Mouse (Mus musculus): ENCODE measurements around the gene Ebf3. TPM values are rescaled to one million over a fixed set of nuclear protein-coding genes. Genes with fewer than 3 reads are reported as not detected.
A peak's percentile ranks its signal among the peaks of the same experiment; 100 is the strongest.

Ebf3 gene
- polyA plus RNA-seq, 1 experiment: not detected

- H3K4me1 ChIP-seq (ENCODE audit: control insufficient read depth, insufficient read depth, low read length): no peaks in the 10 kb centered on the region
- H3K9me3 ChIP-seq (replicated peaks; ENCODE audit: control insufficient read depth, insufficient read depth, low read length, poor library complexity, severe bottlenecking): no peaks in the 10 kb centered on the region
- H3K27me3 ChIP-seq (ENCODE audit: control insufficient read depth, insufficient read depth, low read length, poor library complexity, severe bottlenecking): peaks cover 59% of the 10 kb centered on the region
- no peaks in the 10 kb centered on the region for H3K36me3 ChIP-seq (ENCODE audit: control insufficient read depth, insufficient read depth, low read length, poor library complexity, severe bottlenecking)
- H3K27ac ChIP-seq (ENCODE audit: insufficient read depth, low read length): no peak overlapping the region
- H3K9ac ChIP-seq (ENCODE audit: low read depth, poor library complexity, severe bottlenecking): no peak overlapping the region
- TF ChIP-seq POLR2A (IDR thresholded peaks at IDR 0.05; ENCODE audit: insufficient read depth, low read length): no peak
- no peak for TF ChIP-seq EP300 (IDR thresholded peaks at IDR 0.05; ENCODE audit: insufficient read depth, low read depth, low read length)
- no peak for TF ChIP-seq CTCF (IDR thresholded peaks at IDR 0.05; ENCODE audit: low read depth, low read length)
- no peak overlapping the region for H3K4me3 ChIP-seq (ENCODE audit: low read depth, low read length)
Measured at GRCm38 (mm10) chr7:137317659-137318382, 3.6 kb upstream of the Ebf3 start.

DNA sequence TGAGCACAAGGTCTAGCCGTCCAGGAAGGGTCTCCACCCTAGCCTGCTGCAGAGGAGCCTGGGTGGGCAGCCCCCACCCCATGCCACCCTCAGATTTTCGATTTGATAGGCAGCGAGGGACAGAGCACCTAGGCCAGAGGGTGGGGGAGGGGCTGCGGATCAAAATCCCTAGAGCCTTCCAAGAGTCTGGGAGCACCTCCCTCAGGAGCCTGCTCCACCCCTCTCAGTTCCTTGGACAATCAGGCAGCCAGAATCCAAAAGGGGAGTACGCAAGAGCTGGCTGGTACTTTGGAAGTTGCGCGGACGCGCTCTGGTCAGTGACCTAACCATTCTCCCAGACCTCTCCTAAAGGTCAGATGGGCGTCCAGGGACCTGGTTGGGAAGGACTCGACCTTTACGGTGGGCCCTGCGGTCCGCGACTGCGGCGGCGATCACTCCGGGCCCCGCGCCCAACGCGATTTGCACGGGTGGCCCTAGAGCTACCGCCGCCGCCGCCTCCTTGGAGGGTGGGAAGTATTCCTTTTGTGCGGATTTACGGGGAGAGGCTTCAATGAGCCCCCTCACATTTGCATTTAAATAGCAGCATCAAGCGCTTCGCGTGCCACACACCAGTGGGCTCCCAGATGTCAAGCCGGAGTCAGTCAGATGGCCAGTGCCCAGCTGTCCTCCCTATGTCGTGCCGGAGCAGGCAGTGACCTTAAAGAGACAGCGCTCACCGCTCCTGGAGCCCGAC is 2.8 kb upstream of the Ebf3 start:
- H3K9me3 ChIP-seq (replicated peaks; ENCODE audit: control insufficient read depth, insufficient read depth, low read length, poor library complexity, severe bottlenecking): no peaks in the 10 kb centered on the region
- no peak overlapping the region for H3K27ac ChIP-seq (ENCODE audit: insufficient read depth, low read length)
- no peak overlapping the region for H3K9ac ChIP-seq (ENCODE audit: low read depth, poor library complexity, severe bottlenecking)

GRCm38 (mm10) chr7:137316181-137316925 is 2.1 kb upstream of the Ebf3 start:
- no peak for TF ChIP-seq CTCF (IDR thresholded peaks at IDR 0.05; ENCODE audit: low read depth, low read length)
- Histone ChIP-seq H3K4me3 (ENCODE audit: low read depth, low read length) (no peak overlapping the region), H3K36me3 (ENCODE audit: control insufficient read depth, insufficient read depth, low read length, poor library complexity, severe bottlenecking) (no peaks in the 10 kb centered on the region), H3K9me3 (replicated peaks; ENCODE audit: control insufficient read depth, insufficient read depth, low read length, poor library complexity, severe bottlenecking) (no peaks in the 10 kb centered on the region), H3K4me1 (ENCODE audit: control insufficient read depth, insufficient read depth, low read length) (no peaks in the 10 kb centered on the region), H3K27ac (ENCODE audit: insufficient read depth, low read length) (no peak overlapping the region), H3K27me3 (ENCODE audit: control insufficient read depth, insufficient read depth, low read length, poor library complexity, severe bottlenecking) (peaks cover 60% of the 10 kb centered on the region), H3K9ac (ENCODE audit: low read depth, poor library complexity, severe bottlenecking) (no peak overlapping the region)

More for the DNA sequence above, 2.8 kb upstream of the Ebf3 start:
- H3K4me1 ChIP-seq (ENCODE audit: control insufficient read depth, insufficient read depth, low read length): no peaks in the 10 kb centered on the region
- H3K4me3 ChIP-seq (ENCODE audit: low read depth, low read length): peak overlapping the region; percentile 6; the same call in 1 of the 2 replicates
- TF ChIP-seq EP300 (IDR thresholded peaks at IDR 0.05; ENCODE audit: insufficient read depth, low read depth, low read length): no peak
- TF ChIP-seq CTCF (IDR thresholded peaks at IDR 0.05; ENCODE audit: low read depth, low read length): no peak
- TF ChIP-seq POLR2A (IDR thresholded peaks at IDR 0.05; ENCODE audit: insufficient read depth, low read length): no peak
- H3K36me3 ChIP-seq (ENCODE audit: control insufficient read depth, insufficient read depth, low read length, poor library complexity, severe bottlenecking): no peaks in the 10 kb centered on the region
- peaks cover 59% of the 10 kb centered on the region for H3K27me3 ChIP-seq (ENCODE audit: control insufficient read depth, insufficient read depth, low read length, poor library complexity, severe bottlenecking)

DNA sequence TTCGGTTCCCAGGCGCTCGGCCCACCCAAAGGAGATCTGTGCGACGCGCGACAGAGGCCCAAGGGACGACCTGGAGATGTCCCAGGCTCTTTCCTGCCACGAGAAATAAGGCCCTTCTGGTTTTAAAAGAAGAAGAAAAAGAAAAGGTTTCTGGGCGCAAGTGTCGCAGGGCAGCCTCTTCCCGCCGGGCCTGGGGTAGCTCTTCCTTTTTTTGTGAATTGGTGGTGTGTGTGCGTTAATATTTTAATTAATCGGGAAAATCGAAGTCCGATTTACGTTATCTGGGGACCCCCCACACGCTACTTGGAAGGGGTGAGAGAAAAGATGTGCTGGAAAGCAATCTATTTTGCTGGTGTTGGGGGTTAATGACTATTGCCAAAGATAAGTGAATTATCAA is 1.3 kb upstream of the Ebf3 start:
- no peak for TF ChIP-seq EP300 (IDR thresholded peaks at IDR 0.05; ENCODE audit: insufficient read depth, low read depth, low read length)
- no peak for TF ChIP-seq CTCF (IDR thresholded peaks at IDR 0.05; ENCODE audit: low read depth, low read length)
- TF ChIP-seq POLR2A (IDR thresholded peaks at IDR 0.05; ENCODE audit: insufficient read depth, low read length): no peak
- H3K36me3 ChIP-seq (ENCODE audit: control insufficient read depth, insufficient read depth, low read length, poor library complexity, severe bottlenecking): no peaks in the 10 kb centered on the region
- H3K27me3 ChIP-seq (ENCODE audit: control insufficient read depth, insufficient read depth, low read length, poor library complexity, severe bottlenecking): peaks cover 61% of the 10 kb centered on the region
- H3K27ac ChIP-seq (ENCODE audit: insufficient read depth, low read length): no peak overlapping the region
- H3K9me3 ChIP-seq (replicated peaks; ENCODE audit: control insufficient read depth, insufficient read depth, low read length, poor library complexity, severe bottlenecking): no peaks in the 10 kb centered on the region
- no peak overlapping the region for H3K9ac ChIP-seq (ENCODE audit: low read depth, poor library complexity, severe bottlenecking)
- H3K4me3 ChIP-seq (ENCODE audit: low read depth, low read length): no peak overlapping the region
- H3K4me1 ChIP-seq (ENCODE audit: control insufficient read depth, insufficient read depth, low read length): no peaks in the 10 kb centered on the region

- peak overlapping the region; percentile 63 for H3K4me3 ChIP-seq (ENCODE audit: low read depth, low read length)
- no peaks in the 10 kb centered on the region for H3K9me3 ChIP-seq (replicated peaks; ENCODE audit: control insufficient read depth, insufficient read depth, low read length, poor library complexity, severe bottlenecking)
- H3K27ac ChIP-seq (ENCODE audit: insufficient read depth, low read length): no peak overlapping the region
- H3K9ac ChIP-seq (ENCODE audit: low read depth, poor library complexity, severe bottlenecking): no peak overlapping the region
- no peaks in the 10 kb centered on the region for H3K36me3 ChIP-seq (ENCODE audit: control insufficient read depth, insufficient read depth, low read length, poor library complexity, severe bottlenecking)
- no peaks in the 10 kb centered on the region for H3K4me1 ChIP-seq (ENCODE audit: control insufficient read depth, insufficient read depth, low read length)
- peaks cover 63% of the 10 kb centered on the region for H3K27me3 ChIP-seq (ENCODE audit: control insufficient read depth, insufficient read depth, low read length, poor library complexity, severe bottlenecking)
- TF ChIP-seq POLR2A (IDR thresholded peaks at IDR 0.05; ENCODE audit: insufficient read depth, low read length) (no peak), CTCF (IDR thresholded peaks at IDR 0.05; ENCODE audit: low read depth, low read length) (no peak), EP300 (IDR thresholded peaks at IDR 0.05; ENCODE audit: insufficient read depth, low read depth, low read length) (no peak)
Measured at GRCm38 (mm10) chr7:137314710-137315543, 682 bp upstream of the Ebf3 start.

Data from ES-Bruce4 (cell line).